Mouse (Mus musculus) cerebellum, adult 2 months (tissue): ENCODE measurements around the gene Etv1.
A peak's percentile ranks its signal among the peaks of the same experiment; 100 is the strongest.

Experiments
- CTCF ChIP-seq: fragments of 200-500 bp; IDR thresholded peaks from 2 replicates; pipeline ENCODE4 v1.5.1; 2011; ENCODE audit warnings: low read depth, mild to moderate bottlenecking, control low read depth, low read length, moderate library complexity, borderline replicate concordance; ENCODE audit not compliant: insufficient read depth
- POLR2A ChIP-seq: fragments of 200-500 bp; IDR thresholded peaks from 2 replicates; pipeline ENCODE4 v1.6.1; 2011; ENCODE audit warnings: low read length, control low read depth, borderline replicate concordance; ENCODE audit not compliant: insufficient read depth

DNA sequence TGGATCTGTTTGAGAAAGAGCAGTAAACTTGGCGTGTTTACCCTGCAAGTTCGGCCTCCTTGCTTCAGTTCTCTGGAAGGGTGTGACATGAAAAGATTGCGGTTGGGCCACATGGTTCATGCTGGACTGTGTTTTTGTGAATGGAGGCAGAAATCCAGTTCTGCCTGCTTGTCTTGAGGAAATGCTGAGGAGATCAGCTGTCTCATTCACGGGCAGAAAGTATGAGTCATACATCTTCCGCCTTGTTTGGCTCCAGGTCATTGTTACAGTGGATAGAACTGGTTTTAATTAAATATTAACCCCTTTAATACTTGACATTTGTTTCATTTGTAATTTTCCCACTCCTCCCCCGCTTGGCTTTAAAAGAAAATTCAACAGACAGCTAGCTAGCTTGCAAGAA, 9.4 kb downstream of the Etv1 start:
- TF ChIP-seq POLR2A (peak; percentile 21; the same call in 1 of the 2 replicates), CTCF (no peak)
